Mouse (Mus musculus) heart, adult 2 months (tissue): ENCODE results near the gene Olfr1178. TPM values are rescaled to one million over a fixed set of nuclear protein-coding genes. Genes with fewer than 3 reads are reported as not detected.

Experiments used
- DNase-seq, 2 experiments: peaks; one replicate each; pipeline ENCODE4 v3.0.0; 2021
- H3K27ac ChIP-seq: fragments of 200-600 bp; 2 replicates; pipeline ENCODE4 v1.8.1; 2022
- H3K27me3 ChIP-seq: fragments of 200-500 bp; 2 replicates; pipeline ENCODE4 v1.6.1; 2012; ENCODE audit warnings: mild to moderate bottlenecking, low read length, inconsistent platforms, mixed read lengths; ENCODE audit not compliant: control insufficient read depth, insufficient read depth
- H3K36me3 ChIP-seq: fragments of 200-500 bp; 2 replicates; pipeline ENCODE4 v1.6.1; 2012; ENCODE audit warnings: low read length, inconsistent platforms; ENCODE audit not compliant: control insufficient read depth, insufficient read depth
- H3K4me1 ChIP-seq: fragments of 200-500 bp; 2 replicates; pipeline ENCODE4 v1.6.1; 2011; ENCODE audit warnings: low read length; ENCODE audit not compliant: control insufficient read depth, insufficient read depth
- H3K4me3 ChIP-seq: fragments of 200-600 bp; 2 replicates; pipeline ENCODE4 v1.8.1; 2022
- H3K79me2 ChIP-seq: fragments of 200-500 bp; replicated peaks from 2 replicates; pipeline ENCODE4 v1.6.1; 2012; ENCODE audit warnings: mild to moderate bottlenecking, inconsistent platforms, low read length, moderate library complexity, mixed read lengths; ENCODE audit not compliant: control insufficient read depth, insufficient read depth
- H3K9ac ChIP-seq: fragments of 200-500 bp; 2 replicates; pipeline ENCODE4 v1.6.1; 2012; ENCODE audit warnings: low read depth, mild to moderate bottlenecking, control low read depth, inconsistent platforms, low read length, mixed read lengths
- CTCF ChIP-seq: fragments of 200-600 bp; IDR thresholded peaks from 2 replicates; pipeline ENCODE4 v1.8.1; 2022; ENCODE audit warnings: antibody characterized with exemption, mild to moderate bottlenecking, moderate library complexity
- EP300 ChIP-seq: fragments of 200-500 bp; IDR thresholded peaks from 2 replicates; pipeline ENCODE4 v1.6.1; 2011; ENCODE audit warnings: low read depth, low read length, control low read depth; ENCODE audit not compliant: insufficient read depth
- POLR2A ChIP-seq: fragments of 200-500 bp; IDR thresholded peaks from 2 replicates; pipeline ENCODE4 v1.6.1; 2011; ENCODE audit warnings: mild to moderate bottlenecking, low read depth, low read length, control low read depth; ENCODE audit not compliant: insufficient read depth
- WGBS: fragments of 180-500 bp; shearing (Covaris S2); methylation state at CpG from one replicate; pipeline ENCODE4 v1.1.7; 2018; 5-methylcytosine and 5-hydroxymethylcytosine counted together
- intact Hi-C: fragments of 180-260 bp; cut with DNase I; formaldehyde crosslinking; loops from one replicate; pipeline ENCODE4 v1.15.1; 2025
- long read RNA-seq: library from polyadenylated mRNA; stranded (forward); transcript quantifications from one replicate; pipeline ENCODE4 v2.0.0, GENCODE M21; 2021
- polyA plus RNA-seq: library from polyadenylated mRNA; depleted of rRNA; stranded (reverse); fragments of >200 nt; gene quantifications from 2 replicates; pipeline ENCODE4 v1.2.3, GENCODE M21; 2012; rRNA removed
- total RNA-seq, 2 experiments: library from RNA; stranded (reverse); gene quantifications; 2 replicates each; pipeline ENCODE4 v1.2.3; 2021

The Olfr1178 gene
- total RNA-seq (not detected), polyA plus RNA-seq (not detected in 2 replicates)
- long read RNA-seq = 0 reads

DNA sequence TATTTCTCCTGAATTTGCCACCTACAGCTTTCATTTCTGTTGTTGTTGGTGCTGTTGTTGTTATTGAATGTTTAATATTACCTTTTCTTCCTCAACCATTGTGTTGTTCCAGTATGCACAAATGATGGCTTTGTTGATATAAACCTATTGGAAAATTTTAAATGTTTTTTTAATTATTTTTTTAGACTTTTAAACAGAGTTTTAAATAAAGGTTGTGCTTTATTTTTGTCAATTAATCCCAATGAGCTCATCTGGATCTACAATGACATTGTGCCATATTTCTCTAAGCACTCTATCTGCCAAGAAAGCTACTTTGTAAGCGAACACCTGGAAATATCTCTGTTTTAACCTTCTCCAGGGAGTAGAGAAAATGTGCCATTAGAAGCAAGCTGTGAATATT is at the start of gene Olfr1178:
TSS of gene Olfr1178 (plus strand) at position 301 of the 400 bp plus-strand sequence.
- Histone ChIP-seq H3K27ac (no peak within 1 kb of the TSS), H3K9ac (no peak within 1 kb of the TSS), H3K4me1 (no peaks in the 10 kb centered on the region), H3K36me3 (no peaks in the 10 kb centered on the region), H3K79me2 (no peaks in the 10 kb centered on the region), H3K4me3 (no peak within 1 kb of the TSS), H3K27me3 (no peaks in the 10 kb centered on the region)
- 53% methylated on average over 1 of the region's 1 CpGs for WGBS
- no peak for DNase-seq
- TF ChIP-seq EP300 (no peak), POLR2A (no peak), CTCF (no peak)
- intact Hi-C loops = no loop called here

DNA sequence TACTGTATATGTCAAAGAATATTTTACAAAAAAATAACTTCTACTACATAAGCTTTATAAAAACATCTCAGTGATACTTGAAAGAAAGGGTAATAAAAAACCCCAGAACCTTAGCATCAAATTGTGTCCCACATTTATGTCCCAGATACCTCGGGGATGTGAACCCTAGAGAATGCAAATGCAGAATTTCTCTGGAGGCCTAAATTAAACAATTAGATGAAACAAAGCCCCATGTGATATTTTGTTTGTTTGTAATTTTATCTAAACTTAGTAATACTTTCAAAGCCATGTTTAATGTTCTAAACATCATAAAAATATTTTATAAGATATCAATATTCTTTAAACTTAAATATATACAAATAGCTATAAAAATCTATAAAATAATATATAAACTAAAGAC is 40.5 kb upstream of the Olfr1178 start, which contains the start of gene Olfr1177-ps:
TSS of gene Olfr1177-ps (minus strand) at position 101 of the 400 bp plus-strand sequence.
- no peak within 1 kb of the TSS for H3K4me3 ChIP-seq
- H3K4me1 ChIP-seq = no peaks in the 10 kb centered on the region
- no peak within 1 kb of the TSS for H3K9ac ChIP-seq
- 57% methylated on average over 1 of the region's 1 CpGs for WGBS
- no peak for DNase-seq
- no peaks in the 10 kb centered on the region for H3K79me2 ChIP-seq
- TF ChIP-seq EP300 = no peak
- TF ChIP-seq CTCF = no peak
- TF ChIP-seq POLR2A = no peak
- intact Hi-C loops = no loop called here
- H3K27me3 ChIP-seq = no peaks in the 10 kb centered on the region
- H3K36me3 ChIP-seq = no peaks in the 10 kb centered on the region
- no peak within 1 kb of the TSS for H3K27ac ChIP-seq

DNA sequence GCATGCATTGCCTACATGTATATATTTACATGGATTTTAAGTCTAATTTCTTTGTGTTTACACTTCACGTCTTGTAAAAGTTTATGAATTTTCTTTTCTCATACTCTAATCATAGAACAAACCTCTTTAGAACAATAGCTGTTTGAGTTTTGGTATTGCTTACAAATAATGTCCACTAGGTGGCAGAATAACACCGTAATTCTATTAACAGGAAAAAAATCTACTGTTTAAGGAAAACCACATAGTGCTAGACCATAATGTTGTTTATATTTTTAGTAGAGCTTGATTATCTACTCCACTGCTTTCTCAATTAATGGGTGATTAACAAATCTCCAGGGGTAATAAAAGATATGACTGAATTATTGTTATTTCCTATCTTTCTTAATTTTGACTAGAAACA is 30.6 kb upstream of the Olfr1178 start:
- H3K79me2 ChIP-seq = no peaks in the 10 kb centered on the region
- H3K27me3 ChIP-seq = no peaks in the 10 kb centered on the region
- no peaks in the 10 kb centered on the region for H3K36me3 ChIP-seq
- no peak overlapping the region for H3K4me3 ChIP-seq
- H3K9ac ChIP-seq = no peak overlapping the region
- TF ChIP-seq CTCF (peak; percentile 78), EP300 (no peak)
- 2% methylated on average over 2 of the region's 2 CpGs for WGBS
- intact Hi-C loops = no loop called here
- no peaks in the 10 kb centered on the region for H3K4me1 ChIP-seq
- H3K27ac ChIP-seq = no peak overlapping the region
- DNase-seq = no peak

DNA sequence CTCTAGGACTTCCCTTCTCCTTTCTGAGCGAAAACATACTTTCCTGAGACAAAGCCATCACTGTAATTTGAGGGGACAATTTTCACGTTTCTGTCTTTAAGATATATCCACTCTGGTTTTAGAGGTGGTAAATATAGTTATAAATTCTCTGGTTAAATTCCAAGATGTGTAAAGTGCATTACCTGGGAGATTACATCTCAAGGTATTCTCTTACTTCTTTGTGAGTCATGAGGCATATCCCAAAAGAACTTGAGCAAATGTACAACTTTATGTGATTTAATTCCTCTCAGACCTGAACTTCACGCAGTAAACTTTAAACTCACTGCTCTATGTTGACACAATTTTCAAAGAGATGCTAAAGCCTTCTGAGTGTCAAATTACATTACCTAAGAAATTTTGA is 19.5 kb downstream of the Olfr1178 start, which contains the start of gene Olfr1179:
TSS of gene Olfr1179 (minus strand) at position 101 of the 400 bp plus-strand sequence.
- TF ChIP-seq POLR2A = no peak
- TF ChIP-seq CTCF = no peak
- TF ChIP-seq EP300 = no peak
- Histone ChIP-seq H3K9ac (no peak within 1 kb of the TSS), H3K4me1 (no peaks in the 10 kb centered on the region), H3K79me2 (no peaks in the 10 kb centered on the region), H3K4me3 (no peak within 1 kb of the TSS), H3K36me3 (no peaks in the 10 kb centered on the region), H3K27ac (no peak within 1 kb of the TSS), H3K27me3 (no peaks in the 10 kb centered on the region)
- intact Hi-C loops = no loop called here
- WGBS = 71% methylated on average over 3 of the region's 3 CpGs
- no peak for DNase-seq

DNA sequence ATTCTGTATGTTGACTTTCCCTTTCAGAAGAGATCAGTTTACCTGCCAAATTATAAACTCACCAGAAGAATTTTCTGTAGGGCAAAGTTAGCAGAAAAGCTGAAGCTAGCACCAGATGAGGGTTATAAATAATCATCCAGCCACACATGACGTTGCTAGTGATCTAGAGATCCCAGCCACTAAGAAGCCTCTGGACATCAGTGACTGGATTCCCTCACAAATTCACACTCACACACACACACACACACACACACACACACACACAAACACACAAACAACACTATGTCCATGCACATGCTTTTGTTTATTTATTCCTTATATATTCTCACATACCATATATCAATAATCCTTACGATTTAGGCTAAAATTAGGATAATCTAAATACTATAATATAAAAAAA is 32.2 kb downstream of the Olfr1178 start, which contains the start of gene Olfr1180:
TSS of gene Olfr1180 (minus strand) at position 101 of the 400 bp plus-strand sequence.
- Histone ChIP-seq H3K36me3 (no peaks in the 10 kb centered on the region), H3K9ac (no peak within 1 kb of the TSS), H3K4me3 (no peak within 1 kb of the TSS), H3K27ac (no peak within 1 kb of the TSS), H3K79me2 (no peaks in the 10 kb centered on the region), H3K4me1 (no peaks in the 10 kb centered on the region), H3K27me3 (no peaks in the 10 kb centered on the region)
- no peak for TF ChIP-seq CTCF
- no peak for TF ChIP-seq EP300
- TF ChIP-seq POLR2A = no peak
- no peak for DNase-seq
- intact Hi-C loops = no loop called here
- WGBS = 57% methylated on average over 2 of the region's 2 CpGs

DNA sequence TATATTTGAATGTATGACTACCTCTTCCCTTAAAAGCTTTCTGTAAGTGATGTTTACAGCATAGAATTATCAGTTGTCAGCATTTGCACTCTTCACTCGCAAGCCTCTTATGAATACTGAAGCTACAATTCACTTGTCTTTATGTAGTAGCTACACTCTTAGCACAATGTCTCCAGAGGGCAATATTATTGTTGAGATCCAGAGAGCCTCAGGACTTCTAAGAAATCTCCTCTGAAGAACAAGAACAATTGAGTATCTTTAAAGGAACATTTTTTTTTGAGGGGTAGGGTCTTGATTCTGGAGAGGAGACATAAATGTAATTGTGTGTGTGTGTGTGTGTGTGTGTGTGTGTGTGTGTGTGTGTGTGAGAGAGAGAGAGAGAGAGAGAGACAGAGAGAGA is 39.2 kb downstream of the Olfr1178 start, which contains the start of gene Olfr1181:
TSS of gene Olfr1181 (minus strand) at position 101 of the 400 bp plus-strand sequence.
- no peaks in the 10 kb centered on the region for H3K27me3 ChIP-seq
- no peaks in the 10 kb centered on the region for H3K79me2 ChIP-seq
- H3K4me3 ChIP-seq = no peak within 1 kb of the TSS
- intact Hi-C loops = no loop called here
- no peak for DNase-seq
- TF ChIP-seq EP300 (no peak), CTCF (no peak), POLR2A (no peak)
- 66% methylated on average over 1 of the region's 1 CpGs for WGBS
- H3K9ac ChIP-seq = no peak within 1 kb of the TSS
- no peaks in the 10 kb centered on the region for H3K36me3 ChIP-seq
- no peak within 1 kb of the TSS for H3K27ac ChIP-seq
- H3K4me1 ChIP-seq = no peaks in the 10 kb centered on the region
